Mouse (Mus musculus) hematopoietic stem cell, adult 5-6 weeks (primary cell): ENCODE measurements around the gene Lrtm1. TPM values are rescaled to one million over a fixed set of nuclear protein-coding genes. Genes with fewer than 3 reads are reported as not detected.

Experiments used
- ATAC-seq, 2 experiments: fragments of 125-278 bp in 1 of 2; replicated peaks in 1 of 2; 2 replicates each; pipeline ENCODE4 v1.8.0; 2016 to 2017; ENCODE audit warnings: inconsistent platforms in 2 of 2, mild to moderate bottlenecking in 2 of 2, moderate number of reproducible peaks in 2 of 2, low read depth in 1 of 2, moderate TSS enrichment in 1 of 2; ENCODE audit not compliant: low FRiP score in 2 of 2, poor library complexity in 2 of 2, severe bottlenecking in 2 of 2, insufficient read depth in 1 of 2, low TSS enrichment in 1 of 2
- total RNA-seq: library from RNA; stranded (forward); fragments of 172-1452, 232-1000 nt; gene quantifications from 2 replicates; pipeline ENCODE4 v1.2.3, GENCODE M21; 2017

Lrtm1 gene
- not detected in 2 replicates for total RNA-seq

DNA sequence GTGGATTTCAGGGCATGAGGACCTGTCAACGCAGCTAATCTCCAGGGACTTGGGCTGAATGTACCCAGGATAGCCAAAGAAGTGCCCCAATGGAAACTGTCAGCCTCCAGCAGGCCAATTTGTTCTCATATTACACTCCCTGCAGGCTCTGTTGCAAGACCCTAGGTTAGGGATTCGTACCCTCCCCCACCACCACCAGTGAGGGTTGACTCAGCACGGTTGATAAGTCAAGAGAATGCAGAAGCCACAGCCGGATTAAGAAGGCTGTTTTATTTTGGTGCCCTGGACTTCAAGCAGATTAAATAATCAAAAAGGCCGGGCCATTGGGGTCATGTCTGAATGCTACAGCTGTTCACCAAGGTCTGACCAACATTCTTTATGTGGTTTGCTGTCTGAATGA, at the start of gene Lrtm1:
Gene Lrtm1, plus strand, starts transcription at position 326 of the 400 bp plus-strand sequence.
- no peak for ATAC-seq

- ATAC-seq: no peak
Observed at GRCm38 (mm10) chr14:28969247-28969646, 48.8 kb upstream of the Lrtm1 start.

DNA sequence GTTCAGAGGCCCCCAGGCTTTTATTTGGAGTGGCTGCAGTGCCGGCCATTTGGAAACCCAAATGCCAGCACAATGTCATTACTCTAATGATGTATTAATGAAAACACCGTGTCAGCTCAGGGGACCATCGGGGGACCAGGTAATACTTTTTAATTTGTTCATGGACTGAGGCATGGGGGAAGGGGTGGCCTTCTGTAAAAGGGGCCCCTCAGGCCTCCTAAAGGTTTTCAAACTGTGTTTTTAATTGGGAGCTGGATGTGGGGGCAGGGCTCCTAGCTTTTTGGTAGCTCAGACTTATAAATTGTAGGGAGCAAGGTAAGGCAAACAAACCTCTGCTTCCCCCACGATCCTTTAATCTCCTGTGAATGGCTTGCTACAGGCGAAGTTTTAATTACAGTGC, 45.4 kb upstream of the Lrtm1 start:
- ATAC-seq: no peak

- ATAC-seq: no peak
Observed at GRCm38 (mm10) chr14:28979230-28979629, 38.8 kb upstream of the Lrtm1 start.

GRCm38 (mm10) chr14:28980482-28980881, 37.5 kb upstream of the Lrtm1 start:
- no peak for ATAC-seq

DNA sequence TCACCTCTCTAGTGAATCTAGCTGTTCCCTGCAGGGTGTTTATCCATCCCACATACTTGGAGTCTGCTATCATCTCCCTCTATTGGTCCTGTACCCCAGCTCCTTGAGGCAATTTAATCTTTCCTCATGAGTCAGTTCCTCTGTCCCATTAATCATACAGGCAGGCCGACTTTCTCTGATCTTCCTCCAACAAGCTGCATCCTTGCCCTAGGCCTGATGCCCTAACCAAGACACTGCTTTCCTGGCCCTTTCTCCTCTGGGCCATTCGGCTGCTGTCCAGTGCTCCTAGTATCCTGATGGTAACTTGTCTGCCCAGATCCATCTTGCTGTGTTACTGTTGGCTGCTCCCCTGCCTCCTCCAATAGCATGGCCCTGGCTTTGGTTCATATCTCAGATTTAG, 33.7 kb upstream of the Lrtm1 start:
- no peak for ATAC-seq

- ATAC-seq: no peak
Observed at GRCm38 (mm10) chr14:28988211-28988900, 29.7 kb upstream of the Lrtm1 start.

- ATAC-seq: no peak
Observed at GRCm38 (mm10) chr14:28996569-28996968, 21.4 kb upstream of the Lrtm1 start.

GRCm38 (mm10) chr14:29005228-29005840, 12.7 kb upstream of the Lrtm1 start:
- no peak for ATAC-seq

DNA sequence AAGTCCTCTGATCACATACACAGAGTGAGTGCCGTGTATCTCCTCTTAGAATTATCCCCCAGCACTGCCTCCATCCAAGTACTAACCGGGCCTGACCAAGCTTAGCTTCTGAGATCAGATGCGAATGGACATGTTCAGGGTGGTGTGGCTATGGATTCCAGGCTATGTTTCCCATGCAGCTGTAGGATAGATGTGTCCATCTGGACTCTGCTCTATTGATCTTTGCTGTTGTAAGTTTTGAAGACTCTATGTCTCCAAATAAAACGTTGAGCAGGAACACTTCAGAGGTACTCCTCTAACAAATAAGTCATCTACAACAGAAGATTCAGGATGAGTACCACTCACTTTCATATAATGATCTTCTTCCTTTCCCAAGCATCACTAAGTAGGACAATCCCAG, 8.4 kb upstream of the Lrtm1 start:
- ATAC-seq: no peak

DNA sequence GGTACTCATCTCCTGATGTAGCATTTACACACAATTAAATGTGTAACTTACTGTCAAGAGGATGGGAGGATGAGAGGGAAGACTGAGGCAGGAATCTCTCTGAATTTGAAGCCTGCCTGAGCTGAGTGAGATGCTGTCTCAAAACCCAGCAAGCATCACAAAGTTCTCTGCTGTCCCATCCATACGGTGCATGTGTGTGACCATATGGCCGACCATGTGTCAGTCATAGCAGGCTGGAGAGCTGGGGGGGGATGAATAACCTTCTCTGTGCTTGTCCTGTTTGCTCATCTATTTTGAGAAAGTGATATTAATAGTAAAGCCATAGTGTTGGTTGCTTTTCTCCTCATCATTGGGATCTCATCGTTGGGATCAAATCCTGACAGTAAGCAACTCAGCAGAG, 4.8 kb upstream of the Lrtm1 start:
- ATAC-seq: no peak

DNA sequence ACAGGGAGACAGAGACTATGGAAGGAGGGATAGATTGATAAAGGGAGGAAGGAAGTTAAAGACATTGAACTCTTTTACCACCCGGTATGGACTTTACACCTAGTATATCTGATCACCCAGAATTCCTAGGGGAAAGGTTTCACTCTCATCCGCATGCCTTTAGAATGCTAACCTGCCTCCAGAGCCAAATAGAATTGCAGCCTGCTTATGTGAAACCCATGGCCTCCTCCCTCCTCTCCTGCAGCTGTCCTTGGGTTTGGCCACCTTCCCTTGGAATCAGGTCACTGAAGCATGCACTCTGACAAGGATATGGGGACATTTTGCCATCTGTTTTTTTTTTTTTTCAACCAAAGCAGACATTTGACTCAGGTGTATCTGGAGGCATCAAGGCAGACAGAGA, 3.3 kb upstream of the Lrtm1 start:
- ATAC-seq: no peak

- ATAC-seq: no peak
Observed at GRCm38 (mm10) chr14:29015896-29016295, 2.1 kb upstream of the Lrtm1 start.

- no peak for ATAC-seq
Observed at GRCm38 (mm10) chr14:29018316-29019000, 450 bp downstream of the Lrtm1 start.

GRCm38 (mm10) chr14:29021295-29021694, 3.3 kb downstream of the Lrtm1 start:
- ATAC-seq: no peak

DNA sequence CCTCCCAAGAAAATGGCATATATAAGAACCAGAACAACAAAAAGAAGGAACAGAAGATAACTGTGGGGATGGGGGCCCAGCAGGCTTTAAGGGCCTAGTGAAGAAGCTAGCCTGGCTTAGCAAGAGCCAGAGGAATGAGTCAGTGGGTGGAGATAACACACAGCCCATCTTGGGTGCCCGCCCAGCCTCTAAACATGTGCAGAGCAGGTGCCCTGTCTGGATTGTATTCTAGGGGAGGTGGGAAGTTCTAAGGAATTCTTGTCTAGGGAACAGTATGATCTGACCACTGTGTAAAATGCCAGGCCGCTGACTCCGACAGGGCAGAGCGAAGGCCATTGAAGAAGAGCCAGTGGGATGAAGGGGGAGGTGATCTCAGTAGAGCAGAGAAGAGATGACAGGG, 5.2 kb downstream of the Lrtm1 start:
- ATAC-seq: no peak

DNA sequence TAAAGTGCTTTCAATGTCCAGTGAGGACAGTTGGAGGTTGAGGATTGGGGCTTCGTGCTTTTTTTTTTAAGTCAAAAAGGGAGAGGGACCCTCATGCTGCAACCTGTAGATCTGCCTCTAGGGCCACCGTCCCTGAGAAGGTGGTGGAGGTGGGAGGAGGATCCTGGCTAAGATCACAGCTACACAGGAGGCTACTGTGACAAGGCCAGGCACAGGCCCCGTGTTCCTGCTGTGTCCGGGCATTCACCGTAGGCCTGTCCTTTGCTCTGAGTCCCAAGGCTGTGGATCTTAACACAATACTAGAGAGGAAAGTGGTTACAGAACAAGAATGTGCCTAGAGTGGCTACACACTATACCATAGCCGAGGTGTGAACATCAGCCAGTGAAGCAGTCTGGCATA, 7.3 kb downstream of the Lrtm1 start:
- ATAC-seq: no peak

GRCm38 (mm10) chr14:29027276-29027675, 9.3 kb downstream of the Lrtm1 start:
- no peak for ATAC-seq
